Comparison of ENCODE assay signal across 12 mouse cellular contexts in the genomic region with DNA sequence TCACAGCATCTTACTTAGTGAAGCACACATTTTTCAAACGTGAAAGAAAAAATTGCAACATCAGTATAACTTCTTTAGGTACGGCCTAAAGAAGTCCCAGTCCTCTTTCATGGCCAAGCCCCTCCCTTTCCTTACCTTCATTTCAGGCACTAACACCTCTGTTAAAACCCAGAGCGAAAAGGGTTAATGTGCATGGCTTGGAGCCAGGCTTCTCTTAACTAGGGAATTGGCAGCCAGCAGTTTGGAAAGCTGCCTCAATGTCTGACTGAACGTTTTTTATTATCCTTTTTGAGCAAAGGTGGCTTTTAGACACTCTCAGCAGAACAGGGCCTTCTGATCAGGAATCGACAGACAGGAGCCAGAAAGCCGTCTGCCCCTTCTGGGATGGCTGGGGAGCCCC.
DNase-seq lines count a peak whose midpoint lies in the region; ATAC-seq and TF ChIP-seq lines count a peak whose summit lies in the region.
"Had no signal": no experiment of that assay in that cellular context is flagged by ENCODE, and none has a peak within 500 bp of the region (broad histone marks: within the 10 kb centered on the region; RNA-seq: fewer than 3 reads in every experiment).

No protein-coding gene starts in this region.

- TF ChIP-seq POLR2A in heart, adult 2 months (IDR thresholded peaks at IDR 0.05; ENCODE audit: insufficient read depth, low read depth, low read length) = no peak

- TF ChIP-seq CTCF in heart, adult 2 months (IDR thresholded peaks at IDR 0.05) = no peak

- TF ChIP-seq EP300 in heart, adult 2 months (IDR thresholded peaks at IDR 0.05; ENCODE audit: insufficient read depth, low read depth, low read length) = no peak

- WGBS in heart, embryonic 13.5 days = 49% methylated on average over 6 of the region's 6 CpGs
- 44% methylated on average over 6 of the region's 6 CpGs for WGBS in heart, adult 2 months
- 28% methylated on average over 6 of the region's 6 CpGs for WGBS in lung, embryonic 15.5 days
- WGBS in forebrain, embryonic 16.5 days = 21% methylated on average over 6 of the region's 6 CpGs
- WGBS in large intestine, adult 2 months = 18% methylated on average over 6 of the region's 6 CpGs

- no peak for ATAC-seq in heart, embryonic 13.5 days (ENCODE audit: extremely low read depth, insufficient number of reproducible peaks, low FRiP score, low TSS enrichment)
- ATAC-seq in lung, embryonic 15.5 days (ENCODE audit: borderline replicate concordance, extremely low read depth, low FRiP score, low TSS enrichment) = no peak
- ATAC-seq in forebrain, embryonic 16.5 days = 0 out of 2 replicates have a peak, but pooled peaks have one; percentile 15
- ATAC-seq: CD4-positive, CD25-positive, alpha-beta regulatory T cell, adult 4 months had no signal

- DNase-seq in heart, adult 2 months = no peak
- DNase-seq in lung, postnatal 4 days = no peak
- DNase-seq in large intestine, adult 2 months (ENCODE audit: low read depth, low spot score) = peak; percentile 59
- DNase-seq in layer of hippocampus, postnatal 36 days = no peak
- DNase-seq in thymus, postnatal 10 days (ENCODE audit: low spot score in 2 of 2) = no peak
- DNase-seq: embryo, embryonic 11 days; lung, postnatal 36 days; spleen, adult 18-20 months had no signal

- H3K4me1 ChIP-seq in heart, embryonic 13.5 days = no peaks in the 10 kb centered on the region
- H3K4me1 ChIP-seq in heart, adult 2 months (ENCODE audit: control insufficient read depth, insufficient read depth, low read length) = no peaks in the 10 kb centered on the region
- peaks cover 6% of the 10 kb centered on the region for H3K4me1 ChIP-seq in lung, embryonic 15.5 days
- H3K4me1 ChIP-seq in forebrain, embryonic 16.5 days (replicated peaks; ENCODE audit: control insufficient read depth, insufficient read depth, low read length) = peaks cover 17% of the 10 kb centered on the region

- H3K4me3 ChIP-seq in heart, embryonic 13.5 days = no peak overlapping the region
- H3K4me3 ChIP-seq in heart, adult 2 months = no peak overlapping the region
- H3K4me3 ChIP-seq in lung, embryonic 15.5 days = no peak overlapping the region
- no peak overlapping the region for H3K4me3 ChIP-seq in forebrain, embryonic 16.5 days (replicated peaks; ENCODE audit: low read length)

- intact Hi-C loops in heart, adult 2 months (cut with DNase I) = no loop called here

- H3K36me3 ChIP-seq in heart, embryonic 13.5 days = no peaks in the 10 kb centered on the region
- H3K36me3 ChIP-seq in heart, adult 2 months (ENCODE audit: control insufficient read depth, insufficient read depth, low read length) = no peaks in the 10 kb centered on the region
- no peaks in the 10 kb centered on the region for H3K36me3 ChIP-seq in lung, embryonic 15.5 days
- H3K36me3 ChIP-seq in forebrain, embryonic 16.5 days (ENCODE audit: control insufficient read depth, insufficient read depth) = no peaks in the 10 kb centered on the region

- no peaks in the 10 kb centered on the region for H3K27me3 ChIP-seq in heart, embryonic 13.5 days (replicated peaks)
- no peaks in the 10 kb centered on the region for H3K27me3 ChIP-seq in heart, adult 2 months (ENCODE audit: control insufficient read depth, insufficient read depth, low read length)
- no peaks in the 10 kb centered on the region for H3K27me3 ChIP-seq in lung, embryonic 15.5 days
- H3K27me3 ChIP-seq in forebrain, embryonic 16.5 days (replicated peaks; ENCODE audit: control insufficient read depth, insufficient read depth, low read length) = no peaks in the 10 kb centered on the region

- no peaks in the 10 kb centered on the region for H3K79me2 ChIP-seq in heart, adult 2 months (replicated peaks; ENCODE audit: control insufficient read depth, insufficient read depth, low read length)

- H3K4me2 ChIP-seq in heart, embryonic 13.5 days = no peak overlapping the region
- H3K4me2 ChIP-seq in lung, embryonic 15.5 days = peak overlapping the region; percentile 5; the same call in 1 of the 2 replicates
- H3K4me2 ChIP-seq in forebrain, embryonic 16.5 days (ENCODE audit: low read length) = peak overlapping the region; percentile 29

- no peaks in the 10 kb centered on the region for H3K9me3 ChIP-seq in heart, embryonic 13.5 days
- no peaks in the 10 kb centered on the region for H3K9me3 ChIP-seq in lung, embryonic 15.5 days
- no peaks in the 10 kb centered on the region for H3K9me3 ChIP-seq in forebrain, embryonic 16.5 days (ENCODE audit: control insufficient read depth, low read length)

- no peak overlapping the region for H3K9ac ChIP-seq in heart, embryonic 13.5 days
- no peak overlapping the region for H3K9ac ChIP-seq in heart, adult 2 months (ENCODE audit: low read depth, low read length)
- no peak overlapping the region for H3K9ac ChIP-seq in lung, embryonic 15.5 days
- H3K9ac ChIP-seq in forebrain, embryonic 16.5 days (replicated peaks; ENCODE audit: low read depth, low read length) = no peak overlapping the region

- H3K27ac ChIP-seq in heart, embryonic 13.5 days (replicated peaks) = 0 out of 2 replicates have a peak overlapping the region, but pooled peaks have one; percentile 12
- no peak overlapping the region for H3K27ac ChIP-seq in heart, adult 2 months
- H3K27ac ChIP-seq in lung, embryonic 15.5 days = no peak overlapping the region
- H3K27ac ChIP-seq in forebrain, embryonic 16.5 days (ENCODE audit: low read length) = 0 out of 2 replicates have a peak overlapping the region, but pooled peaks have one; percentile 41

Comparison
In these comparisons a context has a peak if more than half of its experiments do, and no peak if none do; other contexts are left out.
1. H3K27ac ChIP-seq: peak in heart, embryonic 13.5 days (single experiment) and forebrain, embryonic 16.5 days (single experiment); none in heart, adult 2 months (single experiment) and lung, embryonic 15.5 days (single experiment).